Mouse (Mus musculus): Measurements from ENCODE around the gene Gm13723.

Gm13723 gene

GRCm38 (mm10) chr2:86874702-86875101 is at the start of gene Gm13723:
TSS of gene Gm13723 (minus strand) at chr2:86874802.
- no peak for DNase-seq (ENCODE audit: low spot score)

GRCm38 (mm10) chr2:86905647-86906046 is 31.0 kb upstream of the Gm13723 start:
- DNase-seq (ENCODE audit: low spot score) = no peak

- no peak for DNase-seq (ENCODE audit: low spot score)
Observed at GRCm38 (mm10) chr2:86892116-86892515, 17.5 kb upstream of the Gm13723 start, which contains the start of gene Olfr1097. TSS of gene Olfr1097 (minus strand) at chr2:86892216.

- no peak for DNase-seq (ENCODE audit: low spot score)
Observed at GRCm38 (mm10) chr2:86851596-86851995, 23.0 kb downstream of the Gm13723 start, which contains the start of gene Olfr1095. TSS of gene Olfr1095 (minus strand) at chr2:86851696.

- no peak for DNase-seq (ENCODE audit: low spot score)
Observed at GRCm38 (mm10) chr2:86824363-86824762, 50.2 kb downstream of the Gm13723 start, which contains the start of gene Olfr1094. TSS of gene Olfr1094 (plus strand) at chr2:86824663.

Measured in urinary bladder, postnatal 25 days (tissue).